Mouse (Mus musculus) urinary bladder, postnatal 25 days (tissue): ENCODE data around the gene Zfp36.

Experiments used
- DNase-seq: peaks from one replicate; pipeline ENCODE4 v3.0.0; 2022; ENCODE audit warnings: low spot score

Gene Zfp36

DNA sequence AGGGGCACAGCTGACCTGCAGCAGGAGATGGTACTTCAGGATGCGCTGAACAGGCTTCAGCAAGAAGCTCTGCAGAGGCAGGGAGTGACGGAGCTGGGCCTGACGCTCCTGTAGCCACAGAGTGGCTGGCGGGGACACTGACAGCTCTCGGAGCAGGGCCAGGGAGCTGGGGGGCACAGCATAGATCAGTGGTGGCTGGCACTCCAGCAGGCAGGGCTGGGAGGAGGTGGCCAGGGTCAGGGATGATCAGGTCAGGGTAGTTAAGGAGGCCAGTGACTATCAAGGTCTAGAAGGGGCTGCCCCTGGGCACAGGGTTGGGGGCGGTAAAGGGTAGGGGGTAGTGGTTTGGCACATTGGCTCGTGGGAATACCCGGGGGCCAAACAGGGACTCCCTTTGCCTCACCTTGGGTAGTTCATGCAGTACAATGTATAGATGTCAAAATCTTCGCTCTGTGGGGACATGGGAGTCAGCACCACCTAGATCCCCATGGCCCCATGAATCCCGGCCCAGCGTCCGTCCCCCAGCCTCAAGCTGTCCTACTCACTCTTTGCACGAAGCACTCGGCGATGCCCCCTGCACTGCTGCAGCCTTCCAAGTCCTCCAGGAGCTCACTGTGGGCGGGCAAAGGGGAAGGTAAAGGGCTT is 11.7 kb downstream of the Zfp36 start:
- no peak for DNase-seq

DNA sequence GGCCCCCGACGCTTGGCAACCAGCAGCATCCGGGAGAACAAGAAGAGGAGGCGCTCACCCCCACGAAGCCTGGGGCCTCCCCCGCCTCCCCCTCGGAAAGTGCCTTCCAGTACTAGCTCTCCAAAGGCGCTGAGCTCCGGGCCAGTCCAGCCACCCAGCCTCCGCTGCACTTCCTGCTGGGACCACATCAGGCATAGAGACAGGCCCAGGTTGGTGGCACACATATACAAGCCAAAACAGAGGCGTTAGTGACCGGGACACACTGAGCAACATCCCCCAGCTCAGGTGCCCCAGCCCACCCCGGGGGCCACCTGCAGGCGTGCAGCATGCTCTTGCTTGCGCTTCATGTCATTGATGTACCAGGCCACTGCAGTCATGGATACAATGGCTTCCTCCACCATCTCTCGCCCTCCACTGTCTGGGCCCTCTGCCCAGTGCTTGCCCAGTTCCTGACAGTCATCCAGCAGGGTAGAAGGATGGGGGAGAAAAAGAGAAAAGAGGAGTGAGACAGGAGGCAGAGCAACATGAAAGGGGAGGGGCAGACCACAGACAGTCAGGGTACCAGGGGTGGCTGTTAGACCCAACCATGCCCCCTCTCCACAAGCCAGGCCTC is 12.3 kb downstream of the Zfp36 start:
- DNase-seq = no peak

DNA sequence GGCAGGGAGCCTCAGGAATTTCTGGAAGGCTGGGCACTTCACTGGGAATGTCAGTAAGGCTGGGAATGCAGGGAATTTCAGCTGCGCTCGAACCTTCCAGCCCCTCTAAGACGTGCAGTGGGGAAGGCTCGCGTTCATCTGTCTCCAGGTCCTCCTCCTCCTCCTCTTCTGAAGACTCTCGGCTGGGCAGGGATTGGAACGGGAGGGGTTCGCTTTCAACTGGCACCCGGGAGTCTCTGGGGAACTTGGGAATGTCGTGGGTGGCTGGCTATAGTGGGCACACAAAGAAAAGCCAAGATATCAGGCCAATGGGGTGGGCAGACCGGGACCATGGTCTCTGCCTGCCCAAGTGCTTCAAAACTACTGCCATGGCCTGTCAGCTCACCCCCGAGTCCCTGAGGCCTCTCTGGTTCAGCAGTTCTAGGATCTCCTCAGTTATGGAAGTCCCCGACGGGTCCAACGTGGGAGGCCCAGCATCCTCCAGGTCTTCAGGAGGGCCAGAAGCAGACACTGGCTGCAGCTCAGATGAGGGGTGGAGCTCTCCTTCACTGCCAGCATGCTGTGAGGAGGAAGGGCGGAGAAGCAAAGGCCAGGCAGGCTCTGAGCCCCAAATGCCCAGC is 17.5 kb downstream of the Zfp36 start:
- DNase-seq = no peak

DNA sequence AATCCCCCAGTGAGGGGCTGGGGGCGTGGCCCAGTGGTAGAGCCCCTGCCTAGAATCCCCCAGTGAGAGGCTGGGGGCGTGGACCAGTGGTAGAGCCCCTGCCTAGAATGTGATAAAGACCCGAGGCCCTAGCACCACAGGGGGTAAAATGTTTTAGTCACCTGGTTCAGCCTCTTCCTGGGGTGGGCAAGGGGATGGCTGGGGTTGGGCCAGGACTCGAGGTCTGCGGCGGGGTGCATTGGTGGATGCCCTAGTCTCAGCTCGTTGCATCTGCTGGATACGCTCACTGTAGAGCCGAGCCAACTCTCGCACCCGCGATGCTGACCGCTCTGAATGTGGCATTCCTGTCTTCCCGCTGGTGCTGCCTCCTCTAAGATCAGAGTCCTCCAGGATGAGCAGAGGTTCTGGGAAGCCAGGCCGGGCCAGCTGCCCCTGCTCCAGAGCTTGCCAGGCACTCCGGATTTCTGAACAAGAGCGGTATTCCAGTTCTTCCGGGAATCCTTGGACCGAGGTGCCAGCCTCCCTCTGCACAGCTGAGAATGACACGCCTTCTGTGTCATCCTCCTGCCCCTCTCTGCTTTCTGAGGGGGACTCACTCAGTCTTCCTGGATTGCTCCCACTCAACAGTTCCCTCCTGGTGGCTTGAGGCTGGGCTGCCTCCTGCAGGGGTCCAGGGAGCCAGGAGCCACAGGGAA is 18.3 kb downstream of the Zfp36 start:
- no peak for DNase-seq

DNA sequence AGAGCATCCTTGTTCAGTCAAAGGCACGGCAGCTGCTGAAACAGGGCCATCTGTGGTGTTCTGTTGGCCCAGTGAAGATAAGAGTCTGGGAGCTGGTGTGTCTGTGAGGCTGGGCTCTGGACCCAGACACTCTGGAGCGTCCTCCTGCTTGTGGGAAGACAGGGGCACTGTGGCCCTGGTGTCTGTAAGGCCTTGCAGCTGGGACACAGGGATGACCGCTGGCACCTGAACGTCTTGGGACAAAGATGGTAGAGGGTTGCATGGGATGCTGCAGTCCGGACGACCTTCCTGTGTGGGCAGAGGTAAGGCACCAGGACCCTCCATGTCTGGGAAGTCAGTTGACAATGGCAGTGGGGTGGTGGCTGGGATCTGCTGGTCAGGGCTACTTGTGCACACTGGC is 19.8 kb downstream of the Zfp36 start:
- no peak for DNase-seq

DNA sequence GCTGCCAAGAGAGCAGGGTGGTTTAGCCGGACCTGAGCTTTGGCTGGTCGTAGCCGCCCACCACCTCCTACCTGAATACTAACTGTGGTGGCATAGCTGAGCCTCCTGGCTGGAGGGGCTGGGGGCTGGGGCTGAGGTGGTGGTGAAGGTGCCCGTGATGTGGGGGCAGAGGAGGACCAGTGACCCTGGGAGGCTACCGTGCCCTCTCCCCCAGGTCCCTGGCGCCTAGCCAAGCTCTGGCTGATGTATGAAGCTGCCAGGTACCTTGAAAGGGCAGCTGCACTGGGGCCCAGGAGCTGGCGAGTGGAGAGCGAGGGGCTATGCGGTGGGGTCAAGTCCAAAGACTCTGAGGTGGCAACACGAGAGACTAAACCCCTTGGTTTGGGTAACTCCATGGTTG is 20.2 kb downstream of the Zfp36 start:
- DNase-seq = no peak

DNA sequence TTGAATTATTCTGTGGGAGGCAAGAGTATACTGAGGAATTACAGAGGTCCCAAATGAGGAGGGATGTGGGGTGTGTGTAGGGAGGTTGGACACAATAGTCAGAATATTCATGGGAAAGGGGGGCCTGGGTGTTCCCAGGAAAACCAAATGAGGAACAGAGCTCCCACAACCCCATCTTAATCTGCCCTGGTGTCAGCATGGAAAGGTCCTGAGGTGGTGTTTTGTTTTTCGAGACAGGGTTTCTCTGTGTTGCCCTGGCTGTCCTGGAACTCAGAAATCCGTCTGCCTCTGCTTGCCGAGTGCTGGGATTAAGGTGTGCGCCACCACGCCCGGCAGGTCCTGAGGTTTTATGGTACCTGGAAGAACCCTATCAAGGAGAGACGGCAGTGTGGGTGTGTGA is 21.6 kb downstream of the Zfp36 start:
- no peak for DNase-seq

DNA sequence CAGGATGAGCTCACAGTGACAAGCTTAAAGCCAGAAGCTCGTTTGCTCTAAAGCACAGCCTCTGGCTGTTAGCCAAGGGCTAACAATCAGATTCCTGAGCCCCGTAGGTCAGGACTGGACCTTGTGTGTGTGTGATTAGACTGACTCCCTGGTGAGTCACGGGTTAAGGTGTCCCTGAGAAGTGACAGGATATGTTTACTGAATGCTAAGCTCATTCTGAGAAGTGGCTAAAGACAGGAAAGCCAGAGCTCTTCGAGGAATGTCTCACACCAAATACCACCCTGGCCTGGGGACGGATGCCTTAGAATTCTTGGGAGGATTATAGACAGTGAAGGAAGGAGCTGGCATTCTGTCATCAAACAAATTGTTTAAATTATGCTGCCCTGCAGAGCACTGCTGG is 22.1 kb downstream of the Zfp36 start:
- no peak for DNase-seq

DNA sequence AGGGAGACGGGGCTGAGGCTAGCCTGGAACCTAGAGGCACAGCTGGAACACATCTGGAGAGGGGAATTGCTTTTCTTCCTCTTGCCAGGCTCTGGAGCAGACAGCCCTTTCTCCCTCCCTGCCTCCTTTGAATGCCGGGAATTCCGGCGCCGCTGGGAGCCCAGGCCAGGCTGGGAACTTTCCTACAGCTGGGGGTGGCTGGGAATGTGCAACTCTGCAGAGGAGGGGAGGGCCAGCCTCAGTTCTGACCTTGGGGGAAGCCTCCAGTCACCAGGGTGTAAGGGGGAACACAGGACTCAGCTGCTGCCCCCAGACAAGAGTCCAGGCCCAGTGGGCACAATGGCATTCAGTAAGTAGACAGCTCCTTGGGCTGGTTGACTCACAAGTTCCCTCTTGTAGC is 23.1 kb downstream of the Zfp36 start:
- DNase-seq = no peak

DNA sequence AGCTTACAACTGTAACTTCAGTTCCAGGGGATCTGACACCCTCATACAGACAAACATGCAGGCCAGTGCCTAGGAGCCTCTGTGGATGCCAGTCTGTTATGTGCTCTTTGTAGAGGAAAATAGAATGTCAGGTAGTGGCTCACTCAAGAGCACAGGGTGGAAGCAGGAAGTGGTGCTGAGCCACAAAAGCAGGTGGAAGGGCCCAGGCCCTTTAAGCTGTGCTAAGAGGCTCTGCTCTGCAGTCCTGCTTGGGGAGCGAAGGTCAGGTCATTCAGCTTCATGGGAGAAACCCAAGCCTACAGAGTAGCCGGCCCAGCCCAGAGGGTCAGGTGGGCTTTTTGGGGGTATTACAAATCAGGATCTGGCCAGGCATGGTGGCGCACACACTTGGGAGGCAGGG is 24.8 kb downstream of the Zfp36 start:
- DNase-seq = no peak

DNA sequence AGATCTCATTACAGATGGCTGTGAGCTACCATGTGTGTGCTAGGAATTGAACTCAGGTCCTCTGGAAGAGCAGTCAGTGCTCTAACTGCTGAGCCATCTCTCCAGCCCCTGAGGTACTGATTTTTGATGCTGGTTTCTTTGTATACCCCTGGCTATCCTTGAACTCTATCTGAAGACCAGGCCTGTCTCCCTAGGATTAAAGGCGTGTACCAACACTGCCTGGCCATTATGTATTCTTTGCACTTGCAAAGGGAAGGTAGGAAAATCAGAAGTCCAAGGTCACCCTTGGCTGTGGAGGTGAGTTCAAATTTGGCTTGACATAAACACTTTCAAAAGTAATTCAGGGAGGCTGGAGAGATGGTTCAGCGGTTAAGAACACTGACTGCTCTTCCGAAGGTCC is 25.5 kb downstream of the Zfp36 start:
- no peak for DNase-seq

DNA sequence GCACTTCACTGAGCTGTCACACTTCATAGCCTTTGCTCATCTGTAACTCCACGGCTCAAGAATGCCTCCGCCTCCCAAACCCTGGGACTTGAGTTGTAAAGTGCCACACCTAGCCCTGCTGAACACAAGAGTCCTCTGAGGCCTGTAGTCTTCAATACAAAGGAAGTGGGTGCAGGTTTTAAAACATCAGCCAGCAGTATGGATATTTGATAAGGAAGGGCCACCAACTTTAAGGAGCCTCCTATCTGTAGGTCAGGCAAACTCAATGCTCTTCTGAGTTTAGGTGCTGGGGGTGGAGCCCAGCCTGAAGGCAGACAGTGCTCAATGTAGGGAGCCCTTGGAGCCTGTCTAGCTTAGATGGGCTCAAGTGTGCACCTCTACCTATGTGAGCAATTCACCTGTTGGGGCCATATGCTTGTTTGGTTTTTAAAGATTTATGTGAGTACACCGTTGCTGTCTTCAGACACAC is 25.9 kb downstream of the Zfp36 start:
- no peak for DNase-seq

DNA sequence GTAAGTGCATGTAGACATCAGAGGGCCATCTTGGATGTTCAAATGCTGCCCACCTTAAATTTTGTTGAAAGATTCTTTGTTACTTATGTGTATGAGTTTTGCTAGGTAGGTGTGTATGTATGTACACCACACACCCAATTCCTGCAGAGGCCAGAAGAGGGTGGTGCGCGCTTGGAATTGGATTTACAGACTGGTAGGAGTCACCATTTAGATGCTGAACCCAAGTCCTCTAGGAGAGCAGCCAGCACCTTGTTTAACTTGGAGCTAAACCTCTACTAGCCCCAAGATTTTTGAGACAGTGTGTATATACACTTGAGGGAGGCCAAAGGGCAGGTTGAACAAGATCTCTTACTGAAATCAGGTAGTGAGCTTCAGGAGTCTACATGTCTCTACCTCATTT is 26.8 kb downstream of the Zfp36 start:
- no peak for DNase-seq

DNA sequence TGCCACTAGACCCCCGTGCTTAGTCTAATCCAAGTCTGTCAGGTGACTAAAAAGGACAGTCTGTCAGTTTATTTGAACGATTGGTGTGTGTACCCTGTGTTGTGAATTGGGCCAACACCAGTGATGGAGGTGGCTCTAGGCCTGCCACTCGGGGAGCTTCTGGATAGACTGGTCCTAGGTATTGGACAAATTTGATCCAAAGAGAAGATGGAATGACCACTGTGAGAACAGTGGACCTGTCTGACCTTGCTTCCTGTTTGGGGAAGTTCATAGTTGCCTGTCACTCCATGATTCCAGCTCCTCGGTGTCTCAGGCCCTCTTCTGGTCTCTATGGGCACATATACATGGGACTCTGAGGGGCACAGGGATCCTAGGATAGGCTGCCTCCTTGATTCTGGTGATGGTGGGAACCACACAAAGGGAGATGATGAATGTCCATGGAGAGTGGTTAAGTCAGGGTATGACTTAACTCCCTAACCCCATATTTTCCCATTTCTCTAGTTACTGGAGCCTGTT is 28.3 kb downstream of the Zfp36 start:
- no peak for DNase-seq

DNA sequence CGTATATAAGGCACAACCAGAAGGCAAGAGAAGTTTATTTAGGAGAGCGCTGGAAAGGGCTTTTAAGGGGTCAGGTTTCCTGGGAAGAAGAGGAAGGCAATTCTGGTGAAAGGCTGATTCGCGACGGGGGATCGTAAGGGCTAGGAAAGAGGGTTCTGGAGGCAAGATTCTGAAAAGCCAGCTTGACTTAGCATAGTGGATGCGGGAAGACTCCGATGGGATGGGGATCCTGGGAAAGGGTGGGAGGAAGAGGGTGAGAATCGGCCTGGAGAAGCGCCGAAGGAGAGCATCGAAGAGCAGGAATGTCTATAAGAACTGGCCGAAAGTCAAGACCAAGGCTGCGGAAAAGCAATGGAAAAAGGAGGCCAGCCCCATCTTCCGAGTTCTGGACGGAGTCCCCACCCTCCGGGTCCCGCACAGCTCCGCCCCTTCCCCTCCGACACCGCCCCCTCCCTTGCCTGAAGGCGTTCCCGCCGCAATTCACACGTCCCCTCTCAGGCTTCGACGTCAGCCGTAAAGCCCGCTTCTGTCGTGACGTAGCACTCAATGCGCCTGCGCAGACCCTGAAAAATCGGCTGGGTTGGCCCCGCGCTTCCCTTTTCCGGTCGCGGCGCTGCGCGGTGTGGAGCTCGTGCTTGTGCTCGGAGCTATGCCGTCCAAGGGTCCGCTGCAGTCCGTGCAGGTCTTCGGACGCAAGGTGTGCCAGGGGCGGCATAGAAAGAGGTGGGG is 29.7 kb downstream of the Zfp36 start, which contains the start of gene Rps16:
Rps16 (plus strand) TSS at position 498 of the 729 bp plus-strand sequence.
- DNase-seq = peak; percentile 96

DNA sequence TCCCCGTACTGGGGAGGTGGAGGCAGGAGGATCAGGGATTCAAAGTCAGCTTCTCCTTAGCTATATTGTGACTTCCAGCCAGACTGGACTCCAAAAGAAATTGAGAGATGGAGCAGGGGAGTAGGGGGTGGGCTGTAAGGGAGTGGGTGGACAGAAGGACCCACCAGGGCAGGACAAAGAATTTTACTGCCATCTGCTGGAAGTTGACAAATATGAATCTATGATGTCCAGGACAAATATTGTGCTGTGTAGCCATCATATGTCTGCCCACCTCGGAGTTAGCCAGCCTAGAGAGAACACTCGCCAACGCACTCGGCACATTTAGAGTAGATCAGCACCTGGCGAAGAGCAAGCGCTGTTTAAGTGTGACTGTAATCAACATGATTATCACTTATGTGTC is 31.5 kb downstream of the Zfp36 start:
- no peak for DNase-seq

DNA sequence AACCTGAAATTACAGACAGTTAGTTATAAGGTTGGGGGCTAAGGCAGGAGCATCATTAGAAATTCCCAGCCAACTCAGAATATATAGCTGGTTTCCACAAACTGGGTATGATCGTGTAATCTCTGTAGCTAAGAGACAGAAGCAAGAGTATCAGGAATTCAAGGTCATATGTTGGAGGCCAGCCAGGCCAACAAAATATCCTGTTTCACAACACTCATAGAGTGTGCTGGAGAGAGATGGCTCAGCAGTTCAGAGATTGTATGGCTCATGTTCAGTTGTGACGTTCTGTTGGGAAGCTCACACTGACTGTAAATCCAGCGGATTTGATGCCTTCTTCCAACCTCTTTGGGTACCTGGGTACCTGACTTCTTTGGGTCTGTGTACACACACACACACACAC is 32.3 kb downstream of the Zfp36 start:
- no peak for DNase-seq

DNA sequence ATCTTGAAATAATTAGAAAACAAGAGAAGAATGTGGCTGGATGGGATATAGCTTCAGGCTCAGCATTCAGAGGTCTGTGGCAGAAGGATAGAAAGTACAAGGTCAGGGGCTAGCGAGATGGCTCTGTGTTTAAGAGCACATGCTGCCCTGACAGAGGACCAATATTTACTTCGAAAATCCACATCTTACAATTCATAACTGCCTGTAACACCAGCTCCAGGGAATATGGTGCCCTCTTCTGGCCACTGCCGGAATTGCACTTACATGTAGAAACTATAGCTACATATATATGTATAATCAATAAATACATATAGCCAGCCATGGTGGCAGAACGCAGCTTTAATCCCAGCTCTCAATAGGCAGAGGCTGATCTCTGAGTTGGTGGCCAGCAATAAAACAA is 35.4 kb downstream of the Zfp36 start:
- DNase-seq = peak; percentile 59

DNA sequence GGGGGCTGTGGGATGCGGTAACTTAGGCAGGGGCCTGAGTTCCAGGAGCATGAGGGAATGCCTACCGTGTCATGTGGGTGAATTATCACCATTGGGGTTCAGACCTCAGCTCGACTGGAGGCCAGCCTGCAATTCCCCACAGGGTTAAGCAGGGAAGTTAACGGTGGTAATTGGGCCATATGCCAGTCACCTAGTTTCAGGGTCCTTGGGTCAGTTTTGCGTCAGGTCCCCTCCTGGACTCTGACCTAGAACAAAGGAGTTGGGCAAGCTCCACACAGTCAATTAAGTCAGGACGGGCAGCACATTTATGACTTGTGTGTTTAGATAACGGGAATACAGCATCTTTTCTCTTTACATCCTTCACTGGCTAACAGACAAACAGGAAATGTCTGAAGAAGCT is 38.7 kb downstream of the Zfp36 start:
- DNase-seq = no peak

DNA sequence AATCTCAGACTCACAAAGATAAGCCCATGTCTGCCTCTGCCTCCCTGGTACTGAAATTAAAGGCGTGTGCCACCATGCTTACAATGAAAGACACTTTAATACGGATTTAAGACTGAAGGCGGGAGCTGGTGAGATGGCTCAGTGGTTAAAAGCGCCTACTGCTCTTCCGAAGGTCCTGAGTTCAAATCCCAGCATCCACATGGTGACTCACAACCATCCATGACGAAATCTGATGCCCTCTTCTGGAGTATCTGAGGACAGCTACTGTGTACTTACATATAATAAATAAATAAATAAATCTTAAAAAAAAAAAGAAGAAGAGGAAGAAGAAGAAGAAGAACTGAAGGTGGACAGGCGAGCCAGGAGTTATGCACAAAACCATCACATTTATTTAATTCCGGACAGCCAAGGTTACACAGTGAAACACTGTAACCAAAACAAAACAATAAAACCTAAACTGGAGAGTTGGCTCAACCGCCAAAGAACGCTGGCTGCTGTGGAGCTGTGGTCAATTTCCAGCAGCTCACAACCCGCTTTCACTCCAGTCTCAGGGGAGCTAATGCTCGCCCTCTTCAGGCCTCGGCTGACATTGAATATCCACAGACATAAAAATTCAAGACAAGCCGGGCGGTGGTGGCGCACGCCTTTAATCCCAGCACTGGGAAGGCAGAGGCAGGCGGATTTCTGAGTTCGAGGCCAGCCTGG is 40.7 kb downstream of the Zfp36 start:
- DNase-seq = no peak
